Mouse (Mus musculus): ENCODE data around the gene Asic2.

GRCm38 (mm10) chr11:81184721-81185120 lies 783.5 kb downstream of the Asic2 start:
- TF ChIP-seq CTCF (conservative IDR thresholded peaks at IDR 0.05; ENCODE audit: low read length) (no peak), NANOG (IDR thresholded peaks at IDR 0.05; ENCODE audit: borderline replicate concordance, low read length) (no peak)

All from E14TG2a.4 (cell line).